Mouse (Mus musculus) heart, postnatal 14 days (tissue): ENCODE measurements around the gene Fam110c. TPM values are rescaled to one million over a fixed set of nuclear protein-coding genes. Genes with fewer than 3 reads are reported as not detected.

Source experiments
- DNase-seq, 2 experiments: peaks; one replicate each; pipeline ENCODE4 v3.0.0; 2021 to 2022
- intact Hi-C: fragments of 180-260 bp; cut with DNase I; formaldehyde crosslinking; loops from one replicate; pipeline ENCODE4 v1.15.1; 2025
- total RNA-seq, 2 experiments: library from RNA; stranded (reverse); gene quantifications; 2 replicates each; pipeline ENCODE4 v1.2.3; 2021

The Fam110c gene
- total RNA-seq, 2 experiments from 2014 or later, result 0.15 to 0.72 TPM

DNA sequence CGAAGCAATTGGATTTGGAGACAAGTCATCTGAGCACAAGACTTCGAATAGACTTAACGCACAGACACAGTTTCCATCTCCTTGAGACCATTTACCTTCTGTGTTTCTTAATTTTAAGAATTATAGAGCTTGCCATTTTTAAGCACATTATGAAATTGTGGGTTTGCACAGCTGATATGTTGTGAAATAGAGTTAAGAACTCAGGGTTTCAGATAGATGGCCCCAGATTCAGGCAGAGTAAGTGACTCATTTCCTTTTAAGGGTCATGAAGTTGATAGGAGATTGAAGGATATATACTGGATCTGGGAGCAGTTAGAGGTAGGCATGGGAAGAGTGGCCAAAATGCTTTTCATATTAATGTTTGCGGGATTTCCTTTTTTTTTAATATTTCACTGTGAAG, 27.5 kb downstream of the Fam110c start:
- DNase-seq, result no peak
- intact Hi-C loops, result no loop called here

GRCm38 (mm10) chr12:31101821-31102220, 28.2 kb downstream of the Fam110c start:
- intact Hi-C loops, result no loop called here
- DNase-seq, result no peak

DNA sequence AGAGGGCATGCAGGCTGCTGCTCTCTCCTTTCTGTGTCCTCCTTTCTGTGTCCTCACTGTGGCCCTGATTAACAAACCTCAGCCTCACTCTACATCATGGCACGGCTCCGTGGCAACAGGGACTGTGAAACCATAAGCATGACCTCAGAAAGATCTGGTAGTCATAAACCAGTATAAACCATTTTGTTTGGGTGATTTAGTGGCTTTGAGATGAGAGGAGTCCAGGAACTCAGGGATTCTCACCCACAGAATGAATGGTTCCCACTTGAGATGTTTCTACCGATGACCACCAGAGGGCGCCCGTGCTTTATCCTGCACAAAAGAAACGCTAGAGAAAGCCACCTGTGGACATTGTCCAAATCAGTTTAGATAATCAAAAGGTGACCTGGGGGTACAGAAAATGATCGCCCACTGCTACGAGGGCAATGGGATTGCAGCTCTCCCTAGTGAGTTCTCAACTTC, 42.4 kb downstream of the Fam110c start:
- intact Hi-C loops, result loop anchor here (10.0 kb wide), 1 partner anchor 101 kb away; no protein-coding TSS in a partner anchor
- peak; percentile 66 to 73 for DNase-seq

- no peak for DNase-seq
These were observed 46.9 kb downstream of the Fam110c start for GRCm38 (mm10) chr12:31120535-31120934.

DNA sequence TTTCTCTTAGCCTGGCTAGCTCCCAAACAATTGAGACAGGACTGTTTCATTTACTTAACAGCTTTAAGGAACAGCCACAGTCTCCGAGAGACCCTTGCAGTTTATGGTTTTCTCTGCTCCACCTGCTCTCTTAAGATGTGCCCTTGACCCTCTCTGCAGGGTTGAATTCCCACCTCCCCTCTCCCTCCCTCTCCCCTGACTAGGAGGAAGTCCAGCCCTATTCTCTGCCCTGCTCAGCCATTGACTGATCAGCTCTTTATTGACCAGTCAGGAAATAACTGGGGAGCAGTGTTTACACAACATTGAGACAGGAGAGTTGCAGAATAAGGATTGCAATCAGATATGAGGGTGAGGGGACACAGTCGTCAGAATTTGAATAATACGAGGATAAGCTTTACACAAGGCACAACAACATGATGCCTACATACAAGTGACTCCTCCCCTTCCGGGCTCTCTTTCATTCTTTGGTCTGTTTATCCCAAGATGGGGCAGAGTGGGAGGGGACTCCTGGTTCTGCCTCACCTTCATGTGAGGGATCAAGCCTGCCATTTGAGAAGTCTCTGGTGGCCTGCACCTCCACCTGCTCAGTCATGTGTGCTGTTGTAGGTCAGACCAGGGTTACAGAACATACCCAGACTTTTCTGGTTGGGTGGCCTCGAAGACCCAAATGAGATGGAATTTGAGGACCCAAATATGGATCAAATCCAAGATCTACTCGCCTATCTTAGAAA, 49.4 kb downstream of the Fam110c start:
- intact Hi-C loops, result loop anchor here (5.0 to 10.0 kb wide), 2 partner anchors 189 to 382 kb away; no protein-coding TSS in a partner anchor
- no peak for DNase-seq

More at GRCm38 (mm10) chr12:31120535-31120934, 46.9 kb downstream of the Fam110c start:
- intact Hi-C loops, result loop anchor here (5.0 to 10.0 kb wide), 2 partner anchors 192 to 384 kb away; no protein-coding TSS in a partner anchor

DNA sequence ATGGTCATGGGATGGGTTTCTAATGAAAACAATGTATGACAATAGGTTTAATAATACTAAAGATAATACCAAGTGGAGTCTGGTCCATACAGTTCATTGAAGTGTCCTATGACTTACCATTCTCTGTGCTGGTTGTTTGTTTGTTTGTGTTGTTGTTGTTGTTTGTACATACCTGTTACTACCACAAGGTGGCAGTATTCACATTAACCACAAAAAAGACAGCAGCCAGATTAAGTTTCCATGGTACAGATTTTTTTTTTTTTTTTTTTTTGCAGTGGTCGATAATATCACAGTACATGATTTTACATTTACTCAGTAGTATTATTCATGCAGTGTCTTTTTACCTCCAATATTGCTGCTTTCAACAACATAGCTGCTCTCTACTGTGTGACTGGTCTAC, 52.4 kb downstream of the Fam110c start:
- intact Hi-C loops, result loop anchor here (5.0 to 10.0 kb wide), 3 partner anchors 41 to 379 kb away; partner anchors contain the start of gene Lamb1
- no peak for DNase-seq

DNA sequence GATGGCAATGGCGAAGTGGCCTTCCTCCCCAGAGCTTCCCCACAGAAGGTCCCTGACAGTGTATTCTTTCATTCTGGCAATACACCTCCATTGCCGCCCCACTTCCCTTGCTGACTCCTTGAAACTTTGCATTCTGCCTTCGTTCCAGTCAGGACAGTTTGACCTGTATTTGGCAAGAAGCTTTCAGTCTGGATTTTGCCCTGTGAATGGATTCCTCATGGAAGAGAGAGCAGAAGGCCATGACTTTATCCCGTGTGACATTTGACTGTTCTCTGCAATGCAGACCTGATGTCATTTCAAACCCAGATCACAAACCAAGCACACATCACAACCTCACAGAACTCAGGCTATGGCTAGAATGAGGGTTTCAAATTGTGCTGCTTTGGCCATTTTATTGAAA, 55.9 kb downstream of the Fam110c start:
- no peak for DNase-seq
- intact Hi-C loops, result loop anchor here (5.0 to 10.0 kb wide), 3 partner anchors 38 to 375 kb away; partner anchors contain the start of gene Lamb1

Other genes with a start within 250 kb of the Fam110c start
- under 1 TPM; 0.80 to 0.96 TPM for gene Alkal2, start 189.5 kb upstream of the Fam110c start, total RNA-seq
- 10 to 100 TPM; 30.8 to 38.0 TPM for gene Acp1, start 162.3 kb upstream of the Fam110c start, total RNA-seq
- gene Sh3yl1, start 162.2 kb upstream of the Fam110c start, total RNA-seq, result 1 to 10 TPM; 2.4 TPM
- not detected for gene Gm6993, start 166.9 kb downstream of the Fam110c start, total RNA-seq
- gene Lamb1, start 191.4 kb downstream of the Fam110c start, total RNA-seq, result 100 to 1,000 TPM; 158 to 162 TPM